Mouse (Mus musculus): ENCODE data around the gene Gjb1.
A peak's percentile ranks its signal among the peaks of the same experiment; 100 is the strongest.

The Gjb1 gene

DNA sequence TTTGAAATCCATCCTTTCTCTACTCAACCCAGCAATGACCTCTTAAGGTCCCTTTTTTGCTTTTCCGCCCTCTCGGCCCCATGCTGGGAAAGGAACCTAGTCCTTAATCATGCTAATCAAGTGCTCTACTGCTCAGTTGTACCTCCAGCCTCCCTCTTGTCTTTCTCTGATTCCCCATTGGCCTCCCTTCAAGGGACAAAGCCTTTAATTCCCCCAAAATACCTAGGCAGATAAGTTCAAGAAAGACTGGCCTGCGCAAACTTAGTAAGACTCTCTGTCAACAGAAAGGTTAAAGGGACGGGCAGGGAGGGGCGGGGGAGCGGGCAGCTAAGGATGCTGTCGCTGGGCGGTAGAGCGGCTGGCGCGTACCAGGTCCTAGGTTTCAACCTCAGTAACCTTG is 20.3 kb downstream of the Gjb1 start:
- DNase-seq (ENCODE audit: extremely low read depth, low read depth) = no peak

DNA sequence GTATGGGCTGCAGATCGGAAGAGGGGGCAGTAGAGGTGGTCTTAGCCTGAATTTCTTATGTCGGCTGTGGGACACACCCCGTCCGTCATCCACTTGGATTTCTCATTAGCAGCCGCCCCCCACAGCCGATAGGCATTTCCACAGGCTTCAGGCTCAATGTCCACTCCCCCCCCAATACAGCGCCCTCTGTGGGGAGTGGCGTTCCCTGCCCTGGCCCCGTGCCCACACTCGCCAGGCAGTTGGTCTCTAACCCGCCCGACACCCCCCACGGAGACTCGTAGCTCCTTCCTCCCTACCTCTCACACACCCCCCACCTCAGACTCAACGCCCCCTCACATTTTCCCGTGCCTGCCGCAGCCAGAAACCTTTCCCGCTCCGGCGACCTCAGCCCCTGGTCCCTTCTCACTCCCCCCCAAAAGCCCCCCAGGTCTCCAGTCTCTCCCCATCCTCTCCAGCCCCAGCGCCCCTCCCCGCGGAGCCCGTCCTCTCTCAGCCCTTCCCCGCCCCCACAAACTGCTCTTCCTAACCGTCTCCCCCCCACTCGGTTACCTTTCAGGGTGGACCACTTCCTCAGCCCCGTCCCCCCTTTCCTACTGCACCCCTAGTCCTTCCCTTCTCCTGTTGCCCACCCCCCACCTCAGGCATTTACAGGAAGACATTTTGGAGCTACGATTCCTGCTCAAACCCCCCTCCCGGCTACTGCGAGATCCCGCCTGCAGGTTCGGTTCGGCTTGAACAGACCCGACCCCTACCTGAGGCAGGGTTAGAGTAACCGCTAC is 43.0 kb downstream of the Gjb1 start:
- peak; percentile 21 for DNase-seq (ENCODE audit: extremely low read depth, low read depth)

DNA sequence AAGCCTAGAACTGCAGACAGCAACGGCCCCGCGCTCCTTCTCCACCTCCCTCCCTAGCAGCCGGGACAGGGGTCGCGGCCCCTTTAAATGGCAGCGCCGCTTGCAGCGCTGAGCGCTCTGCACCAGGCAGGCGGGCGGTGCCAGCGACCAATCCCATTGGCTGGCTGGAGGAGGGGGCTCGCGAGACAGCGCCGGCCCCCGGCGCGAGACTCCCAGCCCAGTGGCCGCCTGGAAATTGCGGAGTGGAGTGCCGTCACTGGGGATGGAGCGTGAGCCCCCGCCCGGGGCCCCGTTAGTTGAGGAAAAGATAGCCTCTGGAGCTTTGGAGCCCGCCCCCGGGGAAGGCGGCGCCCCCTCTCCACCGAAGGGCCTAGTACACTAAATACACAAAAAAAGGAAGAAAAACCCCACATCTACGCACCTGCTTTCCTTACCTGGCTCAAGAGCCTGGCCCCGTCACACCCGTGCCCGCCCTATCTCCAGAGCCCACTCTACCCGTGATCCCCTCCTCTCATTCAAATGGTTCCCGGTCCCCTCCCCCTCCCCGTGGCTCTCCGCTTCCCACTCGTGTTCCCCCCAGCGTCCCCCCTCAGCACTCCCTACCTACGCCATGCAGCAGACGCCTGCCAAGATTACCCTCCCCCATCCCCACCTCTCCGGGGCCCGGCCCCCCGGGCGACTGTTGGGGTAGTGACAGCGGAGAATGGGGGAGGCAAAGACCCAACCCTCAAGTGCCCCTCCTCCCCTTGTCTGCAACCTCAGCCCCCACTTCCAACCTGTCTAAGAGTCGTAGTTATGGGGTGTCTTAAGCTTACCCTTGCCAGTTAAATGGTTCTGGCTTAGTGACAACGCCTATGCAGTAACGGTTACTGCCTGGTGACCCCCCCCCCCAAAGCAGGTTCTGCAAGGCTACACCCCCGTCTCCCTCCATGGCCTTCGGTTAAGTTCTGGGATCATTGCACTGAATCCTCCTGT is 43.8 kb downstream of the Gjb1 start:
- DNase-seq (ENCODE audit: extremely low read depth, low read depth) = peak; percentile 79

DNA sequence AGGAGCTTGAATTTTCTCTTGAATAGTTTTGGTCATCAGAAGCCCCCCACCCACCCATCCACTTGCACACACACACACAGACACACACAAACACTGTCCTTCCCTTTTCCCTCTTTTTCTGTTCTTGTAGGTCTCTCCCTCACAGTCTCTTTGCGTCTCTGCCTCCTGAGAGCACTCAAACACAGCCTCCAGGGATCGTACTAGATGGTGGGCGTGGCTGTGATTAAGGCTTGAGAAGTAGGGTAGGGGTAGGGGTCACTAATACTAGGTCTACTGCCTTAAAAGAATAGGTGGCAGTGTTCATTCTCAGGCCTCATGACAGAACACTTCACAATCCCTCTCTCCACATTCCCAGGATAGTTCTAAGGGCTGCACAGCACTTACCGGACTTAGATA is 44.5 kb downstream of the Gjb1 start, which contains the start of gene Zmym3:
Gene Zmym3 (minus strand): TSS at position 150 of the 396 bp plus-strand sequence.
- peak; percentile 35 for DNase-seq (ENCODE audit: extremely low read depth, low read depth)

DNA sequence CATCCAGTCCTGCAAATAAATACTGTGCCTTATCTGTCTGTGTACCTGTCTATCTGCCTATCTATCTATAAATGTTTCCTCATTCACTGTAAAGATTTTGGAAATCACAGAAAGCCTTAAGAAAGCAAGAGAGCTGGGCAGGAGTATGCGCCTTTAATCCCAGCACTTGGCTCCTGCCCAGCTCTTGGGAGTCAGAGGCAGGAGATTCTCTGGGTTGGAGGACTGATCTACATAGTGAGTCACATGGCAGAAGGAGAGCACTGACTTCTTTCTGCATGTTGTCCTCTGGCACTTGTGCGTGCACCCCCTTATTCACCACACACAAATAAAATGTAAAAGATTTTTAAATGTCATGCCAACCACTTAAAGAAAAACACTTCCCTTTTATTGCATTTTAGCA is 47.3 kb downstream of the Gjb1 start:
- no peak for DNase-seq (ENCODE audit: extremely low read depth, low read depth)

DNA sequence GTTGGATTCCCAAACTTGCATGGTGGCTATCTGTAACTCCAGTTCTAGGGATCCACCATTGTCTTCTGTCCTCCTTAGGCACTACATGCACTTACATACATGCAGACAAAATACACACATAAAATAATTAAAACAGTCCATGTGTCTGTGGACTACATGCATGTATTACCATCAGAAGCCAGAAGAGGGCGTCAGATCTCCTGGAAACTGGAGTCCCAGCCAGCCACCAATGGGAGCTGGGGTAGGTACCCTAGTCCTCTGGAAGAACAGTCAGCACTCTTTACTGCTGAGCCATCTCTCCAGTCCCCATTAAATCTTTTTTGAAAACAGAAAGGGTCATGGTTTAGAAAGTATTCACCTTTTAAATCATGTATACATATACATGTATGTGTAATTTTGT is 51.6 kb downstream of the Gjb1 start:
- DNase-seq (ENCODE audit: extremely low read depth, low read depth) = peak; percentile 73

DNA sequence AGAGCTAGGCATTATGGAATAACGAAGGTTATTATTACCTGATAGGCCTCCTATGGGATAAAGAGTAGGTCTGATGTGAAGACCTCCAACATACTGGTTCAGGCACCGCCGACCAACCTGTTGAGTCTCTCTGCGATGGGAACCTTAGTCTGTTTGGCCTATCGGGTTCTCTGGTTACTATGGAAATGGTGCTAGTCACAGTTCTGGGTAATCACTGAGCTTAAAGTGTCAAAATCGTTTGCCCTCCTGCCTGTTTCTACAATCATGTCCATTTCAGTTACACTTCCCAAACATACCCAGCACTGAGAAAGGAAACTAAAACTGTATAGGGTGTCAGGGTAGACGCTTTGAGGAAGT is 52.6 kb downstream of the Gjb1 start:
- no peak for DNase-seq (ENCODE audit: extremely low read depth, low read depth)

DNA sequence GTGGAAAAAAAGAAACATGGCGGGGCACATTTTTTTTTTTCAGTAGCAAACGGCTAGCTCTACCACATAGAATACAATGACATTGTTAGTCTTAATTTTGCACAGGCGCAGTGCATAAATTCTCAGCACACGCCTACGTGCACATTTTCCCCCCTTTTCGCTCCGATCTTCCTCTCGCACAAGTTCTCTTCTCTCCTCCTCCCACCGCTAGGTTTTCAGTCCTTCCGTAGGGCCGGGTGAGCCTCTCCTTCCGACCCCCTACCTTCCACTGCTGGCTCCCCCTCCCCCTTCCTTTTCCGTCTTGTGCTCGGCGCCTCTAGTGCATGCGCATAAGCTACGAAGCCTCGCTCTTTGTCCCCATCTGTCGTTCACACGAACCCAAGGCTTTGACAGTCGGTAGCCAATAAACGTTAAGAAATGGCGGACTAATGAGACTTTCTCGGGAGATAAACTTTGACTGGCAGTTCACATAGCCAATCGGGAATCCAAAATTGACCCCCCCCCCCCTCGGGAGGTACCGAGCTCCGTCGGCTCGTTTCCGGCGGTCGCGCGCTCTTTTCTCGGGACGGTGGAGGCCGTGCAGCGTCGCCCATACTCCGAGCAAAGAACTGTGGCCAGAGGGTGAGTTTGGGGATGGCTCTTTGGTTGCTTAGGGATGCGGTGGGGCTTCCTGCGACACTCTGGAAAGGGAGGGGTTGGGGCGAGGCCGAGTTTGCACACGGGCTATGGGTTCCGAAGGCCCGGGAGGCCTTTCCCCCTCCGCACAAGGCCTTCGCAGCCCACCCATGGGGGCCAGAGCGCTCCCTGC is 53.2 kb downstream of the Gjb1 start, which contains the start of gene Nono:
Gene Nono (plus strand): TSS at position 177 of the 808 bp plus-strand sequence.
- DNase-seq (ENCODE audit: extremely low read depth, low read depth) = peak; percentile 99

DNA sequence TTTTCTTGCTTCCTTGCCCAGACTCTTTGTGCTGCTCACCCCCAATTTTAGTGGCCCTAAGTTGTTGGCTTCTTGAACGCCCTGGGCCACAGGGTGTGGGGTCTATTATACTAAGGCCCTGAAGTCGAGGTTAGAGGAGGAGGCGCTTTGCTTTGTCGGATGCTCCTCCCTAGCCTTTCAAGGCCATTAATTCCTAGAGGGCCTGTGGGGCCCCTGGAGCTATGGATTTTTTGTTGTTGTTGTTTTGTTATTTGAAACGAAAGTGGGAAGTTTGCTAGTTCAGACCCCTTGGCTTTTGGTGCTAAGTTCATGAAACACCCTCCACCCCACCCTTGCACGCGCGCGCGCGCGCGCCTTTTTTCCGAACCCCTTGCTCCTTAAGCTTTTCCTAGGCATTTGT is 53.8 kb downstream of the Gjb1 start:
- peak; percentile 36 for DNase-seq (ENCODE audit: extremely low read depth, low read depth)
